Mouse (Mus musculus) liver, embryonic 15.5 days (tissue): ENCODE results near the gene Olfr1427. TPM values are rescaled to one million over a fixed set of nuclear protein-coding genes. Genes with fewer than 3 reads are reported as not detected.
"Not testable (repeated sequence)": the region's sequence is repeated elsewhere in the genome, so short reads cannot be mapped to it uniquely, and the experiment has no call there.

Experiments used
- ATAC-seq: fragments of 200-750 bp; cut with Nextera tagmentation; 2 replicates; pipeline ENCODE4 v1.8.0; 2017; ENCODE audit warnings: moderate number of reproducible peaks, mild to moderate bottlenecking, moderate library complexity; ENCODE audit not compliant: insufficient read depth
- H3K27ac ChIP-seq: fragments of 300-500 bp; sonication (generic); replicated peaks from 2 replicates; pipeline ENCODE4 v1.5.1; 2015; ENCODE audit warnings: mild to moderate bottlenecking, inconsistent platforms
- H3K27me3 ChIP-seq: fragments of 300-500 bp; sonication (generic); 2 replicates; pipeline ENCODE4 v1.6.1; 2015; ENCODE audit warnings: mild to moderate bottlenecking, inconsistent platforms
- H3K36me3 ChIP-seq: fragments of 300-500 bp; sonication (generic); replicated peaks from 2 replicates; pipeline ENCODE4 v1.6.1; 2015; ENCODE audit warnings: moderate library complexity, mild to moderate bottlenecking, inconsistent platforms
- H3K4me1 ChIP-seq: fragments of 300-500 bp; sonication (generic); replicated peaks from 2 replicates; pipeline ENCODE4 v1.6.1; 2015; ENCODE audit warnings: inconsistent platforms
- H3K4me2 ChIP-seq: fragments of 300-500 bp; sonication (generic); 2 replicates; pipeline ENCODE4 v1.6.1; 2015; ENCODE audit warnings: moderate library complexity, mild to moderate bottlenecking, inconsistent platforms
- H3K4me3 ChIP-seq: fragments of 300-500 bp; sonication (generic); replicated peaks from 2 replicates; pipeline ENCODE4 v1.5.1; 2015; ENCODE audit warnings: mild to moderate bottlenecking, inconsistent platforms
- H3K9ac ChIP-seq: fragments of 300-500 bp; sonication (generic); 2 replicates; pipeline ENCODE4 v1.6.1; 2015; ENCODE audit warnings: moderate library complexity, mild to moderate bottlenecking, inconsistent platforms
- H3K9me3 ChIP-seq: fragments of 300-500 bp; sonication (generic); replicated peaks from 2 replicates; pipeline ENCODE4 v1.6.1; 2016; ENCODE audit warnings: inconsistent platforms
- WGBS: fragments of 180-500 bp; shearing (Covaris S2); methylation state at CpG from one replicate; pipeline ENCODE4 v1.1.7; 2015; ENCODE audit warnings: mixed read lengths; ENCODE audit not compliant: insufficient replicate concordance; 5-methylcytosine and 5-hydroxymethylcytosine counted together
- polyA plus RNA-seq: library from polyadenylated mRNA; unstranded; fragments of >200 nt; fragmentation: Nextera tagmentation; extraction: Ambion mirVana; gene quantifications from 2 replicates; pipeline ENCODE4 v1.2.1, GENCODE M21; 2015

The Olfr1427 gene
- polyA plus RNA-seq, 1 experiment from 2014 or later, result not detected

DNA sequence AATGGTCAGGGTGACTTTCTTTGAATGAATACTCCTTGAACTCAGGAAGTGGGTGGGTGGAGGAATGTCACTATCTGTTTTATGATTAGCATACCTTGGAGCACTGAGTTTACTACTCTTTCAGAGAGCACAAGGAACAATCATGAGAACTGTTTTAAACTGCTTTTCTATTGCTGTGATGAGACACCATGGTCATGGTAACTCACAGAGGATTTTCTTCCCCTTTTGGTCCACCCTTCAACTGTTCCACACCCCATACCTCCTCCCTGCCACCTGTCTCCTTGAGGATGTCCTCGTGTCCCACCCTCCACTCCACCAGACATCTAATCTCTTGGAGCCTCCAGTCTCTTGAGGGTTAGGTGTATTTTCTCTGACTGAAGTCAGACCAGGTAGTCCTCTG, 35.3 kb downstream of the Olfr1427 start:
- H3K9ac ChIP-seq, H3K9me3 ChIP-seq, ATAC-seq, H3K4me1 ChIP-seq, H3K27ac ChIP-seq, H3K27me3 ChIP-seq, H3K36me3 ChIP-seq, H3K4me2 ChIP-seq, H3K4me3 ChIP-seq: not testable (repeated sequence)
- 26% methylated on average over 1 of the region's 1 CpGs for WGBS

GRCm38 (mm10) chr19:12062582-12062981, 40.6 kb downstream of the Olfr1427 start, which contains the start of gene Olfr1424:
TSS of gene Olfr1424 (minus strand) at chr19:12062682.
- H3K36me3 ChIP-seq, H3K4me1 ChIP-seq, ATAC-seq, H3K4me2 ChIP-seq, H3K27ac ChIP-seq, H3K9me3 ChIP-seq, H3K4me3 ChIP-seq, H3K9ac ChIP-seq, H3K27me3 ChIP-seq: not testable (repeated sequence)
- 70% methylated on average over 1 of the region's 1 CpGs for WGBS

Other genes with a start within 250 kb of the Olfr1427 start
- gene Olfr1418, start 242.3 kb downstream of the Olfr1427 start, polyA plus RNA-seq, result not detected in 2 replicates
- not detected in 2 replicates for gene Olfr1419, start 228.2 kb downstream of the Olfr1427 start, polyA plus RNA-seq
- gene Olfr1420, start 216.8 kb downstream of the Olfr1427 start, polyA plus RNA-seq, result not detected in 2 replicates
- 6.1 TPM in 2 replicates for gene Patl1, start 190.9 kb downstream of the Olfr1427 start, polyA plus RNA-seq
- 1.9 and 2.0 TPM in 2 replicates for gene Osbp, start 137.4 kb downstream of the Olfr1427 start, polyA plus RNA-seq
- 0.01 TPM in 1 of 2 replicates, not detected in the other for gene Olfr1423, start 62.0 kb downstream of the Olfr1427 start, polyA plus RNA-seq
- gene Olfr1424, start 40.7 kb downstream of the Olfr1427 start, polyA plus RNA-seq, result not detected in 2 replicates
- gene Olfr1425, start 25.6 kb downstream of the Olfr1427 start, polyA plus RNA-seq, result not detected in 2 replicates
- gene Olfr1426, start 11.3 kb downstream of the Olfr1427 start, polyA plus RNA-seq, result not detected in 2 replicates
- not detected in 2 replicates for gene Olfr1428, start 12.6 kb upstream of the Olfr1427 start, polyA plus RNA-seq
- not detected in 2 replicates for gene Olfr76, start 19.9 kb upstream of the Olfr1427 start, polyA plus RNA-seq
- not detected in 2 replicates for gene Olfr1555-ps1, start 66.8 kb upstream of the Olfr1427 start, polyA plus RNA-seq
- gene Olfr1431, start 97.3 kb upstream of the Olfr1427 start, polyA plus RNA-seq, result not detected in 2 replicates
- gene Olfr1432, start 129.3 kb upstream of the Olfr1427 start, polyA plus RNA-seq, result not detected in 2 replicates
- not detected in 2 replicates for gene Olfr262, start 138.3 kb upstream of the Olfr1427 start, polyA plus RNA-seq
- not detected in 2 replicates for gene Olfr235, start 157.7 kb upstream of the Olfr1427 start, polyA plus RNA-seq
- not detected in 2 replicates for gene Olfr1434, start 176.5 kb upstream of the Olfr1427 start, polyA plus RNA-seq
- not detected in 2 replicates for gene Olfr1436, start 195.8 kb upstream of the Olfr1427 start, polyA plus RNA-seq
- gene Olfr1437, start 221.8 kb upstream of the Olfr1427 start, polyA plus RNA-seq, result not detected in 2 replicates
- not detected in 2 replicates for gene Olfr1438-ps1, start 232.6 kb upstream of the Olfr1427 start, polyA plus RNA-seq